Mouse (Mus musculus): ENCODE measurements around the gene Nt5c2. TPM values are rescaled to one million over a fixed set of nuclear protein-coding genes. Genes with fewer than 3 reads are reported as not detected.

The Nt5c2 gene
- total and polyA plus RNA-seq, 3 experiments = 11.9 to 66.2 (median 61.8) TPM

- no peak for DNase-seq
Observed at GRCm38 (mm10) chr19:46846459-46846858, 168.5 kb downstream of the Nt5c2 start.

- DNase-seq = peak; percentile 36
Observed at GRCm38 (mm10) chr19:46846056-46846455, 168.9 kb downstream of the Nt5c2 start.

DNA sequence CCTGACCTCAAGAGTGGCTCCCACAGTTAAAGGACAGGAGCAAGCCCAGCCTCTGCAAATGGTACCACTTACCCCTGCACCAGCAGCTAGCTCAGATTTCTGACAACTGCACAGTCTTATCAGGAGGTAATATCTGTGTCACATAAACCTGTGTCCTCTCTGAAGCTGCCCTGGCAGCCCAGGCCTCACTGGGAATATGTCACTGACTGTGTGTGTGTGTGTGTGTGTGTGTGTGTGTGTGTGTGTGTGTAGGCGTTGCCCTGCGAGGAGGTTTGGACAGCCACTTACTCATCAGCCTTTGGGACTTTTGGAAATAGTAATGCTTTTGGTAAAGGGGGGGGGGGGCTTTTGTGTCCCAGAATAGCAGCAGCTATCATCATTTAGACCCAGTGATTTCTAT lies 171.9 kb downstream of the Nt5c2 start:
- peak; percentile 52 for DNase-seq

GRCm38 (mm10) chr19:46841016-46841415 lies 173.9 kb downstream of the Nt5c2 start:
- DNase-seq = peak; percentile 74

- no peak for DNase-seq
Observed at GRCm38 (mm10) chr19:46837290-46838079, 177.5 kb downstream of the Nt5c2 start.

GRCm38 (mm10) chr19:46836085-46836484 lies 178.9 kb downstream of the Nt5c2 start:
- no peak for DNase-seq

DNA sequence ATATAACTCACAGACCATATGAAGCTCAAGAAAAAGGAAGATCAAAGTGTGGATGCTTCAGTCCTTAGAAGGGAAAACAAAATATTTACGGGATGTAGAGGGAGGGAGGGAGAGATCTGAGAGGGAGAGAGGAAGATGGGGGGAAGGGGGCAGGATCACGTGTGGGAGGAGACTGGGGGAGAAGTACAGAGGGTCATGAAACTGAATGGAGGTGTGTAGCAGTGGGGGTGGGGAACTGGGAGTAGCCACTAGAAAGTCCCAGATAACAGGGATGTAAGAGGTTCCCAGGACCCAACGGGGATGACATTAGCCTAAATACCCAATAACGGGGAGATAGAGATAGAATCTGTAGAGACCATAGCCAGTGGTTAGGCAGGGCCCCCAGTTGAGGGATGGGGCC lies 179.6 kb downstream of the Nt5c2 start:
- DNase-seq = no peak

DNA sequence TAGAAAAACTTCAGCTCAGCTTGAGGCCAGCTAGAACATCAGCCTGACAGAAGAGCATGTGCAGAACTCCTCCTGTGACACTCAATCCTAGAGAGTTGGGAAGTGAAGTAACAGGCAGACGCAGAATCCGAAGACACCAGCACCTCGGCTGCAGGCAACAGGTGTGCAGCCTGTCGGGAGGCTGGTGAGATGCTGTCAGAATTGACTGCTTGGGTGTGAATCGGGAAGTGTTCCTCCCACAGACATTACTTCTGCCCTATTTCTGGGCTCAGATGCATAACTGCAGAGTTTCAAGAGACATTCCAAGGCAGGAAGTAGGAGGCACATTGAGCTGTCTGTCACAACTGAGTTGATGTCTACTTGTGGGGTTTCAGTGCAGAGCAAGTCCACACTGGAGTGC lies 180.7 kb downstream of the Nt5c2 start:
- no peak for DNase-seq

Other genes with a start within 250 kb of the Nt5c2 start
- 1 to 10 TPM; 5.5 to 7.7 TPM for gene Ina, start 455 bp downstream of the Nt5c2 start, total RNA-seq (2021)
- 4.4 and 5.0 TPM in 2 replicates for gene Ina, start 455 bp downstream of the Nt5c2 start, polyA plus RNA-seq (2012; rRNA removed)
- 10 to 100 TPM in 1 of 2 experiments, 1 to 10 TPM in 1; 9.9 to 11.4 TPM for gene Pcgf6, start 35.8 kb upstream of the Nt5c2 start, total RNA-seq (2021)
- gene Pcgf6, start 35.8 kb upstream of the Nt5c2 start, polyA plus RNA-seq (2012; rRNA removed) = 10.0 and 11.2 TPM in 2 replicates
- 1 to 10 TPM; 3.5 to 3.6 TPM for gene Taf5, start 52.6 kb upstream of the Nt5c2 start, total RNA-seq (2021)
- gene Taf5, start 52.6 kb upstream of the Nt5c2 start, polyA plus RNA-seq (2012; rRNA removed) = 1.6 and 1.9 TPM in 2 replicates
- 100 to 1,000 TPM; 788 to 840 TPM for gene Usmg5, start 75.5 kb upstream of the Nt5c2 start, total RNA-seq (2021)
- gene Usmg5, start 75.5 kb upstream of the Nt5c2 start, polyA plus RNA-seq (2012; rRNA removed) = 7.8 and 8.7 TPM in 2 replicates
- 10 to 100 TPM; 19.8 to 22.1 TPM for gene Pdcd11, start 75.6 kb upstream of the Nt5c2 start, total RNA-seq (2021)
- 5.1 and 6.0 TPM in 2 replicates for gene Pdcd11, start 75.6 kb upstream of the Nt5c2 start, polyA plus RNA-seq (2012; rRNA removed)
- gene Calhm2, start 123.1 kb upstream of the Nt5c2 start, total RNA-seq (2021) = 1 to 10 TPM; 4.0 to 6.0 TPM
- 11.4 and 11.9 TPM in 2 replicates for gene Calhm2, start 123.1 kb upstream of the Nt5c2 start, polyA plus RNA-seq (2012; rRNA removed)
- not detected for gene Calhm1, start 129.1 kb upstream of the Nt5c2 start, total RNA-seq (2021)
- gene Calhm1, start 129.1 kb upstream of the Nt5c2 start, polyA plus RNA-seq (2012; rRNA removed) = not detected in 2 replicates
- gene Calhm3, start 142.6 kb upstream of the Nt5c2 start, total RNA-seq (2021) = not detected
- gene Calhm3, start 142.6 kb upstream of the Nt5c2 start, polyA plus RNA-seq (2012; rRNA removed) = not detected in 2 replicates
- 10 to 100 TPM; 12.1 to 24.2 TPM for gene Neurl1a, start 163.7 kb upstream of the Nt5c2 start, total RNA-seq (2021)
- 21.5 and 28.3 TPM in 2 replicates for gene Neurl1a, start 163.7 kb upstream of the Nt5c2 start, polyA plus RNA-seq (2012; rRNA removed)